Mouse (Mus musculus) hindbrain, postnatal 0 days (tissue): ENCODE measurements around the gene Dgkd. TPM values are rescaled to one million over a fixed set of nuclear protein-coding genes. Genes with fewer than 3 reads are reported as not detected.

ENCODE experiments used
- ATAC-seq: fragments of 200-750 bp; cut with Nextera tagmentation; 2 replicates; pipeline ENCODE4 v1.8.0; 2017; ENCODE audit warnings: mild to moderate bottlenecking, moderate TSS enrichment, moderate library complexity
- DNase-seq: peaks from one replicate; pipeline ENCODE4 v3.0.0-alpha.2; 2015; ENCODE audit warnings: low spot score
- H3K27ac ChIP-seq: fragments of 300-500 bp; sonication (generic); 2 replicates; pipeline ENCODE4 v1.5.1; 2014; ENCODE audit warnings: mild to moderate bottlenecking
- H3K27me3 ChIP-seq: fragments of 300-500 bp; sonication (generic); 2 replicates; pipeline ENCODE4 v1.6.1; 2014; ENCODE audit warnings: low read length, mixed read lengths; ENCODE audit not compliant: insufficient read depth
- H3K36me3 ChIP-seq: fragments of 300-500 bp; sonication (generic); 2 replicates; pipeline ENCODE4 v1.6.1; 2014; ENCODE audit warnings: low read length, mixed read lengths; ENCODE audit not compliant: insufficient read depth
- H3K4me1 ChIP-seq: fragments of 300-500 bp; sonication (generic); 2 replicates; pipeline ENCODE4 v1.6.1; 2014; ENCODE audit warnings: antibody characterized with exemption, low read length, mixed read lengths; ENCODE audit not compliant: insufficient read depth
- H3K4me2 ChIP-seq: fragments of 300-500 bp; sonication (generic); 2 replicates; pipeline ENCODE4 v1.6.1; 2014; ENCODE audit warnings: low read depth, mild to moderate bottlenecking, low read length, moderate library complexity, mixed read lengths
- H3K4me3 ChIP-seq: fragments of 300-500 bp; sonication (generic); 2 replicates; pipeline ENCODE4 v1.5.1; 2014; ENCODE audit warnings: low read length
- H3K9ac ChIP-seq: fragments of 300-500 bp; sonication (generic); replicated peaks from 2 replicates; pipeline ENCODE4 v1.6.1; 2014; ENCODE audit warnings: mild to moderate bottlenecking, low read length, moderate library complexity, mixed read lengths
- H3K9me3 ChIP-seq: fragments of 300-500 bp; sonication (generic); 2 replicates; pipeline ENCODE4 v1.6.1; 2016; ENCODE audit warnings: low read length, mixed read lengths
- CTCF ChIP-seq: IDR thresholded peaks from 2 replicates; pipeline ENCODE4 v1.5.1; 2016; ENCODE audit warnings: antibody characterized with exemption, control low read depth, low read depth
- WGBS: fragments of 180-500 bp; shearing (Covaris S2); extraction: QIAGEN DNeasy Blood & Tissue Kit; methylation state at CpG from one replicate; pipeline ENCODE4 v1.1.7; 2014; 5-methylcytosine and 5-hydroxymethylcytosine counted together
- polyA plus RNA-seq: library from polyadenylated mRNA; unstranded; fragments of >200 nt; fragmentation: Nextera tagmentation; extraction: Ambion mirVana; gene quantifications from 2 replicates; pipeline ENCODE4 v1.2.1, GENCODE M21; 2015
- total RNA-seq: library from RNA; depleted of rRNA; stranded (reverse); fragments of >200 nt; gene quantifications from 2 replicates; pipeline ENCODE4 v1.2.3, GENCODE M21; 2014

The Dgkd gene
- total and polyA plus RNA-seq, 2 experiments from 2014 or later = 33.5 to 78.0 TPM

- H3K36me3 ChIP-seq = no peaks in the 10 kb centered on the region
- no peaks in the 10 kb centered on the region for H3K27me3 ChIP-seq
- WGBS = 52% methylated on average over 2 of the region's 2 CpGs
- no peak for TF ChIP-seq CTCF
- no peaks in the 10 kb centered on the region for H3K4me1 ChIP-seq
- H3K4me3 ChIP-seq = no peak overlapping the region
- ATAC-seq = no peak
- no peak overlapping the region for H3K4me2 ChIP-seq
- no peak overlapping the region for H3K27ac ChIP-seq
- no peak overlapping the region for H3K9ac ChIP-seq
- no peak for DNase-seq
- no peaks in the 10 kb centered on the region for H3K9me3 ChIP-seq
Observed at GRCm38 (mm10) chr1:87892499-87892898, 39.4 kb downstream of the Dgkd start.

GRCm38 (mm10) chr1:87893414-87893813, 40.3 kb downstream of the Dgkd start:
- Histone ChIP-seq H3K4me1 (no peaks in the 10 kb centered on the region), H3K9ac (no peak overlapping the region), H3K9me3 (no peaks in the 10 kb centered on the region), H3K4me2 (no peak overlapping the region), H3K4me3 (no peak overlapping the region), H3K27ac (no peak overlapping the region), H3K36me3 (no peaks in the 10 kb centered on the region), H3K27me3 (no peaks in the 10 kb centered on the region)
- WGBS = 91% methylated on average over 4 of the region's 4 CpGs
- DNase-seq = no peak
- no peak for TF ChIP-seq CTCF
- ATAC-seq = no peak

- DNase-seq (no peak), ATAC-seq (no peak)
- no peak overlapping the region for H3K4me3 ChIP-seq
- no peaks in the 10 kb centered on the region for H3K27me3 ChIP-seq
- no peak overlapping the region for H3K9ac ChIP-seq
- H3K9me3 ChIP-seq = no peaks in the 10 kb centered on the region
- no peak overlapping the region for H3K4me2 ChIP-seq
- H3K36me3 ChIP-seq = no peaks in the 10 kb centered on the region
- no peaks in the 10 kb centered on the region for H3K4me1 ChIP-seq
- no peak for TF ChIP-seq CTCF
- WGBS = 90% methylated on average over 2 of the region's 2 CpGs
- H3K27ac ChIP-seq = no peak overlapping the region
Observed at GRCm38 (mm10) chr1:87896921-87897320, 43.8 kb downstream of the Dgkd start.

GRCm38 (mm10) chr1:87899701-87900100, 46.6 kb downstream of the Dgkd start:
- ATAC-seq (no peak), DNase-seq (no peak)
- Histone ChIP-seq H3K4me1 (no peaks in the 10 kb centered on the region), H3K27ac (no peak overlapping the region), H3K9me3 (no peaks in the 10 kb centered on the region), H3K4me2 (no peak overlapping the region), H3K27me3 (no peaks in the 10 kb centered on the region), H3K9ac (no peak overlapping the region), H3K36me3 (no peaks in the 10 kb centered on the region), H3K4me3 (no peak overlapping the region)
- no peak for TF ChIP-seq CTCF
- 86% methylated on average over 2 of the region's 2 CpGs for WGBS

GRCm38 (mm10) chr1:87900979-87901378, 47.9 kb downstream of the Dgkd start:
- Histone ChIP-seq H3K4me1 (no peaks in the 10 kb centered on the region), H3K9ac (no peak overlapping the region), H3K9me3 (no peaks in the 10 kb centered on the region), H3K4me3 (no peak overlapping the region), H3K27ac (no peak overlapping the region), H3K27me3 (no peaks in the 10 kb centered on the region), H3K36me3 (no peaks in the 10 kb centered on the region), H3K4me2 (no peak overlapping the region)
- 85% methylated on average over 6 of the region's 6 CpGs for WGBS
- TF ChIP-seq CTCF = no peak
- no peak for ATAC-seq
- DNase-seq = no peak

- Histone ChIP-seq H3K4me3 (no peak overlapping the region), H3K9me3 (no peaks in the 10 kb centered on the region), H3K4me2 (no peak overlapping the region), H3K36me3 (no peaks in the 10 kb centered on the region), H3K4me1 (no peaks in the 10 kb centered on the region), H3K27me3 (no peaks in the 10 kb centered on the region), H3K27ac (no peak overlapping the region), H3K9ac (no peak overlapping the region)
- TF ChIP-seq CTCF = no peak
- no peak for DNase-seq
- ATAC-seq = no peak
Observed at GRCm38 (mm10) chr1:87902186-87902585, 49.1 kb downstream of the Dgkd start.

- H3K27me3 ChIP-seq = no peaks in the 10 kb centered on the region
- DNase-seq (no peak), ATAC-seq (no peak)
- H3K9me3 ChIP-seq = no peaks in the 10 kb centered on the region
- H3K9ac ChIP-seq = no peak overlapping the region
- 88% methylated on average over 5 of the region's 5 CpGs for WGBS
- H3K27ac ChIP-seq = no peak overlapping the region
- no peak for TF ChIP-seq CTCF
- H3K4me2 ChIP-seq = no peak overlapping the region
- no peak overlapping the region for H3K4me3 ChIP-seq
- H3K36me3 ChIP-seq = no peaks in the 10 kb centered on the region
- H3K4me1 ChIP-seq = no peaks in the 10 kb centered on the region
Observed at GRCm38 (mm10) chr1:87906361-87906956, 53.4 kb downstream of the Dgkd start.
